ENCODE assay signal across 8 mouse cellular contexts in genomic region chr17:24850065-24850772, GRCm38 (mm10). TPM values are rescaled to one million over a fixed set of nuclear protein-coding genes. Genes with fewer than 3 reads are reported as not detected.
A peak's percentile ranks its signal among the peaks of the same experiment; 100 is the strongest.
DNase-seq lines count a peak whose midpoint lies in the region; ATAC-seq lines count a peak whose summit lies in the region.

Fahd1 (minus strand) TSS chr17:24850364.

- ATAC-seq in hindbrain, embryonic 12.5 days (ENCODE audit: low FRiP score) = peak; percentile 100

- DNase-seq in NIH3T3 (ENCODE audit: low read depth) = peak; percentile 97
- peak; percentile 96 to 98 for DNase-seq in cerebellum, postnatal 10 days
- peak; percentile 95 to 96 for DNase-seq in frontal cortex, postnatal 10 days (ENCODE audit: low spot score in 2 of 2)
- peak; percentile 98 for DNase-seq in layer of hippocampus, postnatal 14 days (ENCODE audit: low spot score in 2 of 2)
- peak; percentile 95 for DNase-seq in lung, postnatal 14 days
- peak; percentile 92 for DNase-seq in retina, adult 2 months (ENCODE audit: low read depth, low spot score)
- peak; percentile 90 to 96 for DNase-seq in thymus, postnatal 36 days

- H3K36me3 ChIP-seq in hindbrain, embryonic 12.5 days = peaks cover 13% of the 10 kb centered on the region

- peaks cover 8% of the 10 kb centered on the region; the same call in 1 of the 2 replicates for H3K27me3 ChIP-seq in hindbrain, embryonic 12.5 days

- H3K4me3 ChIP-seq in hindbrain, embryonic 12.5 days = peak within 1 kb of the TSS; percentile 79

- no peaks in the 10 kb centered on the region for H3K9me3 ChIP-seq in hindbrain, embryonic 12.5 days (replicated peaks)

- peak within 1 kb of the TSS; percentile 75 for H3K9ac ChIP-seq in hindbrain, embryonic 12.5 days

- H3K27ac ChIP-seq in hindbrain, embryonic 12.5 days = peak within 1 kb of the TSS; percentile 93

- H3K4me2 ChIP-seq in hindbrain, embryonic 12.5 days (replicated peaks) = peak within 1 kb of the TSS; percentile 74

- WGBS in hindbrain, embryonic 12.5 days = under 1% methylated on average over 54 of the region's 58 CpGs

- H3K4me1 ChIP-seq in hindbrain, embryonic 12.5 days = peaks cover 13% of the 10 kb centered on the region

RNA-seq across cellular contexts. Expression of gene Fahd1, which starts in this region (rescaled TPM):
- polyA plus RNA-seq in hindbrain, embryonic 12.5 days (2016; fragmentation: Nextera tagmentation; extraction: Ambion mirVana) = 18.6 and 20.9 TPM in 2 replicates
- total RNA-seq in layer of hippocampus, postnatal 14 days (2021) = 10 to 100 TPM; 18.1 to 18.2 TPM

Comparison
In these comparisons a context has a peak if more than half of its experiments do, and no peak if none do; other contexts are left out.
1. Peak in every context shown above with its lines: DNase-seq, ATAC-seq, H3K4me3 ChIP-seq and H3K27ac ChIP-seq.